Mouse (Mus musculus) embryonic facial prominence, embryonic 11.5 days (tissue): Measurements from ENCODE around the gene Polr2i. TPM values are rescaled to one million over a fixed set of nuclear protein-coding genes. Genes with fewer than 3 reads are reported as not detected.

ENCODE experiments used
- ATAC-seq: fragments of 200-750 bp; cut with Nextera tagmentation; replicated peaks from 2 replicates; pipeline ENCODE4 v1.8.0; 2017; ENCODE audit warnings: low read depth; ENCODE audit not compliant: insufficient number of reproducible peaks, low FRiP score, low TSS enrichment
- DNase-seq: peaks from one replicate; pipeline ENCODE4 v3.0.0-alpha.2; 2015; ENCODE audit warnings: low spot score
- H3K27ac ChIP-seq: fragments of 300-500 bp; sonication (generic); replicated peaks from 2 replicates; pipeline ENCODE4 v1.5.1; 2014; ENCODE audit warnings: mild to moderate bottlenecking, low read depth, low read length, control low read depth
- H3K27me3 ChIP-seq: fragments of 300-500 bp; sonication (generic); 2 replicates; pipeline ENCODE4 v1.6.1; 2014; ENCODE audit warnings: mild to moderate bottlenecking, low read length, moderate library complexity, mixed read lengths; ENCODE audit not compliant: control insufficient read depth, insufficient read depth
- H3K36me3 ChIP-seq: fragments of 300-500 bp; sonication (generic); replicated peaks from 2 replicates; pipeline ENCODE4 v1.6.1; 2014; ENCODE audit warnings: low read depth, mild to moderate bottlenecking, low read length, moderate library complexity, mixed read lengths; ENCODE audit not compliant: control insufficient read depth, insufficient read depth
- H3K4me1 ChIP-seq: fragments of 300-500 bp; sonication (generic); 2 replicates; pipeline ENCODE4 v1.6.1; 2014; ENCODE audit warnings: low read length, mixed read lengths; ENCODE audit not compliant: control insufficient read depth, insufficient read depth
- H3K4me2 ChIP-seq: fragments of 300-500 bp; sonication (generic); 2 replicates; pipeline ENCODE4 v1.6.1; 2014; ENCODE audit warnings: low read depth, mild to moderate bottlenecking, control low read depth, low read length, moderate library complexity
- H3K4me3 ChIP-seq: fragments of 300-500 bp; sonication (generic); 2 replicates; pipeline ENCODE4 v1.5.1; 2014; ENCODE audit warnings: low read depth, low read length, control low read depth
- H3K9ac ChIP-seq: fragments of 300-500 bp; sonication (generic); replicated peaks from 2 replicates; pipeline ENCODE4 v1.6.1; 2014; ENCODE audit warnings: mild to moderate bottlenecking, control low read depth, low read length
- H3K9me3 ChIP-seq: fragments of 300-500 bp; sonication (generic); replicated peaks from 2 replicates; pipeline ENCODE4 v1.6.1; 2016; ENCODE audit warnings: mild to moderate bottlenecking, low read length, inconsistent platforms, mixed read lengths; ENCODE audit not compliant: control insufficient read depth
- WGBS: fragments of 180-500 bp; shearing (Covaris S2); extraction: QIAGEN DNeasy Blood & Tissue Kit; methylation state at CpG from one replicate; pipeline ENCODE4 v1.1.7; 2014; 5-methylcytosine and 5-hydroxymethylcytosine counted together
- polyA plus RNA-seq: library from polyadenylated mRNA; unstranded; fragments of >200 nt; fragmentation: Nextera tagmentation; extraction: Ambion mirVana; gene quantifications from 2 replicates; pipeline ENCODE4 v1.2.1, GENCODE M21; 2014

The Polr2i gene
- polyA plus RNA-seq, 1 experiment from 2014 or later, result 166 TPM

DNA sequence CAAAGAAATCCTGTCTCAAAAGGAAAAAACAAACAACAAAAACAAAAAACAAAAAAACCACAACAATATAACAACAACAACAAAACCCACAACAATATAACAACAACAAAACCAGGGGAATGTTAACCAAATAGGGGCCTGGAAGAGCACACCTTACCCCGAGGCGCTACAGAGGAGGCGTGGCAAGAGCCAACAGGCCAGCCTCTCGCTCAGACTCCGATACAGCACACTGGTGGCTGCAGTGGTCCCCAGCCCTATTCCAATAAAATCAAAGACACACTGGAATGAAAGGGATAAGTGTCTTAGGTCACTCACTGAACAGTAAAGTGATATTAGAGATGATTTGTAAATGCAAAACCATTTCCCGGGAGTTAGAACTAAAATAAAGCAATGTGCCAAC lies 47.8 kb downstream of the Polr2i start:
- H3K4me2 ChIP-seq, result peak overlapping the region; percentile 80
- DNase-seq (peak; percentile 46), ATAC-seq (peak; percentile 49; the same call in 1 of the 2 replicates)
- peak overlapping the region; percentile 65 for H3K4me3 ChIP-seq
- peak overlapping the region; percentile 60 for H3K9ac ChIP-seq
- H3K4me1 ChIP-seq, result no peaks in the 10 kb centered on the region
- WGBS, result under 1% methylated on average over 6 of the region's 6 CpGs
- peak overlapping the region; percentile 90; the same call in 1 of the 2 replicates for H3K27ac ChIP-seq
- no peaks in the 10 kb centered on the region for H3K36me3 ChIP-seq
- H3K9me3 ChIP-seq, result no peaks in the 10 kb centered on the region
- H3K27me3 ChIP-seq, result no peaks in the 10 kb centered on the region

DNA sequence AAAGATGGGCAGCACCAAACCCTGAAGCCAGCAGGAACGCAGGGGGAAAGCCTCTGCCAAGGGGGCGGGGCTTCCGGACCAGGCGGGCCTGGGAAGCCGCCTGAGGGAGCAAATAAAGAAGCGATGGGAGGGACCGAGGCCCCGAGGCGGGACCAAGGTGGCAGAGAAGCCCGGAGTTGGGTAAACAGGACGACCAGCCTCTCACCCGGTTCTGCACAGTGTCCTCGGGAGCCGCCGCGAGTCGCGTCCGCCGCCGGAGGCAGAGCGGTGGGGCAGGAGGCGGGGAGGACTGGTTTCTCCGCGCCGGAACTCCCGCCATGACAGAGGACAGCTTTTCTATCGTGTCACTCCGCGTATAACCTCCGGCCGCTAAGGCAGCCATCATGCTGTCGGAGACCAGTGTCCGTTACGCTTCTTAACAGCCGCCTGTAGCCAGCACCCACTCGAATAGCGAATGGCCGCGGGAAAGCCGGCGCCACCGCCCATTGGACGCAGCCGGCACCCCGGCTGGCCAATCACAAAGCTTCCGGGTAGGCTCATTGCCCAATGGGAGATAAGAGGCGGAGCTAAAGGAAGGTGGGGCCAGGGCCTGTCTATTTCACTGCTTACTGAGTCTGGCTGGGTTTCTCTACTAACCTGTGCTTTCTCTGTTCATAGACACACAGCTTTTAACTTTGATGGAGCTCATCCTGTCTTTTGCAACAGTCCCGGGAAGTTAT lies 48.4 kb downstream of the Polr2i start, which contains the start of the genes Thap8 and Wdr62:
Thap8 (plus strand) TSS at position 144 of the 719 bp plus-strand sequence.
Wdr62 (minus strand) TSS at position 469 of the 719 bp plus-strand sequence.
- no peaks in the 10 kb centered on the region for H3K9me3 ChIP-seq
- no peaks in the 10 kb centered on the region for H3K4me1 ChIP-seq
- DNase-seq, result peak; percentile 95
- under 1% methylated on average over 49 of the region's 49 CpGs for WGBS
- peak within 1 kb of the TSS; percentile 60 for H3K9ac ChIP-seq
- no peaks in the 10 kb centered on the region for H3K27me3 ChIP-seq
- peak; percentile 91 for ATAC-seq
- H3K4me2 ChIP-seq, result peak within 1 kb of the TSS; percentile 80
- H3K4me3 ChIP-seq, result peak within 1 kb of the TSS; percentile 65
- no peaks in the 10 kb centered on the region for H3K36me3 ChIP-seq
- peak within 1 kb of the TSS; percentile 90 for H3K27ac ChIP-seq

DNA sequence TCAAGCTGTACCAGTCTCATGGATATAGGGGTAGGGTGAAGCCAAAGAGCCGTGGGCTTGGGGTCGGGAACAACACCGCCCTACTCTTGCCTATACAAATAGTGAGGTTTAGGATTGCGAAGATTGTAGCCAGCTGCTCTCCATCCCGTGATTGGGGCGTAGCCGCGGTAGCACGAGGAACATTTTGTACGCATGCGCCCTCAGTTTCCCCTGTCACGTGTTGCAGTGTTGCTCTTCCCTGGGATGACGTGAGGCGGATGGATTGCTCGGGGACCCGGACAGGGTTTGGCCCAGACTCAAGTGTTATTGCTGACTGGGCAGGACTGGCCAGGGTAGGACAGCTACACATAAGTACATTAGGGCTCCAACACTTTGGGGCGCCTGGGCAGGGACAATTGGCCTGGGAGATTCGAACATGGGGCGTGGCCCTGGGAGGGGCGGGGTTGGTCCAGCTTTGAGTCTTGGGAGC lies 49.0 kb downstream of the Polr2i start:
- Histone ChIP-seq H3K27me3 (no peaks in the 10 kb centered on the region), H3K4me3 (peak overlapping the region; percentile 65), H3K9me3 (no peaks in the 10 kb centered on the region), H3K27ac (peak overlapping the region; percentile 90), H3K36me3 (no peaks in the 10 kb centered on the region), H3K9ac (peak overlapping the region; percentile 53), H3K4me2 (peak overlapping the region; percentile 80), H3K4me1 (no peaks in the 10 kb centered on the region)
- under 1% methylated on average over 20 of the region's 20 CpGs for WGBS
- ATAC-seq, result peak; percentile 80
- DNase-seq, result peak; percentile 92

DNA sequence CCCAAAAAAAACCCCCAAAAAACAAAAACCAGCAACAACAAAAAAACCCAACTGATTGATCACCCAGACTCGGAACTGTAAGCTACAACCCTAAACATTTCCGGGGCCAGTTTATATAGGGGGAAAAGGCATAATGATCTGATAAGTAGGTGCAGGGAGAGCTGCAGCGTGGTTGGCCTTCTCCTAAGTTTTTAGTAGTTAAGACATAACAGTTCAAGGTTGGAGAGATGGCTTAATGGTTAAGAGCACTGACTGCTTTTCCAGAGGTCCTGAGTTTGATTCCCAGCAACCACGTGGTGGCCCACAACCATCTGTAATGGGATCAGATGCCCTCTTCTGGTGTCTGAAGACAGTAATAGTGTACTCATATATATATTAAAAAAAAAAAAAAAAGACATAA lies 49.8 kb downstream of the Polr2i start:
- DNase-seq, result no peak
- no peak overlapping the region for H3K4me3 ChIP-seq
- H3K4me2 ChIP-seq, result no peak overlapping the region; the same call in 1 of the 2 replicates
- no peak overlapping the region for H3K9ac ChIP-seq
- H3K36me3 ChIP-seq, result no peaks in the 10 kb centered on the region
- WGBS, result 71% methylated on average over 4 of the region's 4 CpGs
- ATAC-seq, result no peak
- no peaks in the 10 kb centered on the region for H3K27me3 ChIP-seq
- no peak overlapping the region for H3K27ac ChIP-seq
- H3K9me3 ChIP-seq, result no peaks in the 10 kb centered on the region
- no peaks in the 10 kb centered on the region for H3K4me1 ChIP-seq

DNA sequence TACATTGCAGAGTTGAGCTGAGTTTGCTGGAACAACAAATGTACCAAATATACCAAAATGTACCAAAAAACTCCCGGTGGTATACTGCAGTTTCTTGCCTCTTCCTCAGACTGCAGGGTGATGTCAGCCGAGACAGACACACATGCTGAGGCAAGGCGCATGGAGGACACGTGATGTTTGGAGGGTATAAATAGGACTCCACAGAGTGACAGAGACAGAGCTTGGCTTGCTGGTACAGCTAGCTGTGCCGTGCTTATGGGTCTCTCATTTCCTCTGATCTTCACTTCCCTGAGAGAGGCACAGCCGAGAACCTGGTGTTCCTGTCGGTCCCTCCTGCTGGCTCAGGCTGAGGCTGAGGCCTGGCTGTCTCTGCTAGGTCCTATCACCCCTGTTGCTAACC lies 51.0 kb downstream of the Polr2i start:
- no peak for ATAC-seq
- Histone ChIP-seq H3K27ac (no peak overlapping the region), H3K36me3 (no peaks in the 10 kb centered on the region), H3K9me3 (no peaks in the 10 kb centered on the region), H3K4me3 (no peak overlapping the region), H3K9ac (no peak overlapping the region), H3K4me2 (no peak overlapping the region), H3K27me3 (no peaks in the 10 kb centered on the region), H3K4me1 (no peaks in the 10 kb centered on the region)
- WGBS, result 72% methylated on average over 7 of the region's 7 CpGs
- DNase-seq, result no peak

Other genes with a start within 250 kb of the Polr2i start
- gene Zfp568, start 248.0 kb upstream of the Polr2i start, polyA plus RNA-seq, result 19.5 and 20.0 TPM in 2 replicates
- 4.6 and 5.8 TPM in 2 replicates for gene Zfp14, start 180.6 kb upstream of the Polr2i start, polyA plus RNA-seq
- gene Zfp82, start 159.0 kb upstream of the Polr2i start, polyA plus RNA-seq, result 3.4 and 4.2 TPM in 2 replicates
- gene Gm26920, start 141.5 kb upstream of the Polr2i start, polyA plus RNA-seq, result 3.6 and 4.8 TPM in 2 replicates
- gene Zfp566, start 141.4 kb upstream of the Polr2i start, polyA plus RNA-seq, result 17.5 and 18.4 TPM in 2 replicates
- 152 and 161 TPM in 2 replicates for gene Zfp260, start 137.2 kb upstream of the Polr2i start, polyA plus RNA-seq
- 5.9 and 6.2 TPM in 2 replicates for gene Zfp382, start 110.0 kb upstream of the Polr2i start, polyA plus RNA-seq
- 19.8 and 23.0 TPM in 2 replicates for gene Zfp146, start 62.2 kb upstream of the Polr2i start, polyA plus RNA-seq
- 2.4 and 3.0 TPM in 2 replicates for gene Cox7a1, start 47.8 kb upstream of the Polr2i start, polyA plus RNA-seq
- gene Capns1, start 33.1 kb upstream of the Polr2i start, polyA plus RNA-seq, result 56.8 and 56.9 TPM in 2 replicates
- gene Tbcb, start 324 bp downstream of the Polr2i start, polyA plus RNA-seq, result 245 and 256 TPM in 2 replicates
- gene Ovol3, start 3.8 kb downstream of the Polr2i start, polyA plus RNA-seq, result not detected in 2 replicates
- 0.28 and 0.31 TPM in 2 replicates for gene Thap8, start 48.1 kb downstream of the Polr2i start, polyA plus RNA-seq
- 5.2 and 9.3 TPM in 2 replicates for gene Wdr62, start 48.5 kb downstream of the Polr2i start, polyA plus RNA-seq
- gene Clip3, start 59.8 kb downstream of the Polr2i start, polyA plus RNA-seq, result 52.5 and 70.5 TPM in 2 replicates
- 80.7 and 92.0 TPM in 2 replicates for gene Alkbh6, start 76.8 kb downstream of the Polr2i start, polyA plus RNA-seq
- gene Syne4, start 82.9 kb downstream of the Polr2i start, polyA plus RNA-seq, result 34.5 and 44.5 TPM in 2 replicates
- gene E130208F15Rik, start 89.8 kb downstream of the Polr2i start, polyA plus RNA-seq, result 1.4 TPM in 1 of 2 replicates, not detected in the other
- gene Sdhaf1, start 91.9 kb downstream of the Polr2i start, polyA plus RNA-seq, result 24.4 and 25.0 TPM in 2 replicates
- 4.5 and 5.1 TPM in 2 replicates for gene Lrfn3, start 130.8 kb downstream of the Polr2i start, polyA plus RNA-seq
- 16.9 and 17.9 TPM in 2 replicates for gene Tyrobp, start 181.8 kb downstream of the Polr2i start, polyA plus RNA-seq
- 0.72 TPM in 1 of 2 replicates, not detected in the other for gene Hcst, start 187.9 kb downstream of the Polr2i start, polyA plus RNA-seq
- gene Nfkbid, start 189.8 kb downstream of the Polr2i start, polyA plus RNA-seq, result 1.6 TPM in 2 replicates
- gene Aplp1, start 213.6 kb downstream of the Polr2i start, polyA plus RNA-seq, result 40.2 and 45.4 TPM in 2 replicates
- 0.45 and 0.84 TPM in 2 replicates for gene Kirrel2, start 225.7 kb downstream of the Polr2i start, polyA plus RNA-seq
- gene Nphs1, start 226.4 kb downstream of the Polr2i start, polyA plus RNA-seq, result 0.36 TPM in 1 of 2 replicates, not detected in the other